Mouse (Mus musculus): ENCODE measurements around the gene Rtn4rl1. TPM values are rescaled to one million over a fixed set of nuclear protein-coding genes. Genes with fewer than 3 reads are reported as not detected.
A peak's percentile ranks its signal among the peaks of the same experiment; 100 is the strongest.

Rtn4rl1 gene
- polyA plus RNA-seq, 1 experiment from 2014 or later: 2.3 TPM

GRCm38 (mm10) chr11:75255330-75255729, 61.7 kb downstream of the Rtn4rl1 start:
- no peaks in the 10 kb centered on the region for H3K9me3 ChIP-seq (replicated peaks)
- H3K4me3 ChIP-seq: no peak overlapping the region
- H3K27ac ChIP-seq (replicated peaks): no peak overlapping the region
- WGBS: 90% methylated on average over 5 of the region's 5 CpGs
- no peak for DNase-seq (ENCODE audit: low spot score)
- peaks cover 34% of the 10 kb centered on the region for H3K4me1 ChIP-seq
- H3K36me3 ChIP-seq: no peaks in the 10 kb centered on the region
- H3K27me3 ChIP-seq (ENCODE audit: low read depth, poor library complexity, severe bottlenecking): no peaks in the 10 kb centered on the region

- H3K4me1 ChIP-seq: peaks cover 32% of the 10 kb centered on the region
- 86% methylated on average over 4 of the region's 4 CpGs for WGBS
- no peak overlapping the region for H3K27ac ChIP-seq (replicated peaks)
- no peak for DNase-seq (ENCODE audit: low spot score)
- H3K4me3 ChIP-seq: no peak overlapping the region
- no peaks in the 10 kb centered on the region for H3K9me3 ChIP-seq (replicated peaks)
- no peaks in the 10 kb centered on the region for H3K36me3 ChIP-seq
- no peaks in the 10 kb centered on the region for H3K27me3 ChIP-seq (ENCODE audit: low read depth, poor library complexity, severe bottlenecking)
Measured at GRCm38 (mm10) chr11:75257056-75257648, 63.6 kb downstream of the Rtn4rl1 start.

GRCm38 (mm10) chr11:75259416-75259815, 65.8 kb downstream of the Rtn4rl1 start:
- H3K4me1 ChIP-seq: peaks cover 47% of the 10 kb centered on the region
- DNase-seq (ENCODE audit: low spot score): no peak
- no peaks in the 10 kb centered on the region for H3K9me3 ChIP-seq (replicated peaks)
- no peaks in the 10 kb centered on the region for H3K27me3 ChIP-seq (ENCODE audit: low read depth, poor library complexity, severe bottlenecking)
- no peaks in the 10 kb centered on the region for H3K36me3 ChIP-seq
- WGBS: 81% methylated on average over 6 of the region's 6 CpGs
- H3K4me3 ChIP-seq: no peak overlapping the region
- 0 out of 2 replicates have a peak overlapping the region, but pooled peaks have one; percentile 9 for H3K27ac ChIP-seq (replicated peaks)

GRCm38 (mm10) chr11:75259996-75260561, 66.5 kb downstream of the Rtn4rl1 start:
- WGBS: 73% methylated on average over 10 of the region's 10 CpGs
- peak overlapping the region; percentile 65 for H3K27ac ChIP-seq (replicated peaks)
- H3K27me3 ChIP-seq (ENCODE audit: low read depth, poor library complexity, severe bottlenecking): no peaks in the 10 kb centered on the region
- H3K4me3 ChIP-seq: no peak overlapping the region
- H3K4me1 ChIP-seq: peaks cover 49% of the 10 kb centered on the region
- no peaks in the 10 kb centered on the region for H3K36me3 ChIP-seq
- H3K9me3 ChIP-seq (replicated peaks): no peaks in the 10 kb centered on the region
- DNase-seq (ENCODE audit: low spot score): peak; percentile 45

GRCm38 (mm10) chr11:75261016-75261415, 67.4 kb downstream of the Rtn4rl1 start:
- no peak for DNase-seq (ENCODE audit: low spot score)
- H3K36me3 ChIP-seq: no peaks in the 10 kb centered on the region
- H3K27me3 ChIP-seq (ENCODE audit: low read depth, poor library complexity, severe bottlenecking): no peaks in the 10 kb centered on the region
- 94% methylated on average over 2 of the region's 2 CpGs for WGBS
- peaks cover 57% of the 10 kb centered on the region for H3K4me1 ChIP-seq
- 0 out of 2 replicates have a peak overlapping the region, but pooled peaks have one; percentile 65 for H3K27ac ChIP-seq (replicated peaks)
- no peaks in the 10 kb centered on the region for H3K9me3 ChIP-seq (replicated peaks)
- H3K4me3 ChIP-seq: no peak overlapping the region

- H3K4me1 ChIP-seq: peaks cover 55% of the 10 kb centered on the region
- 85% methylated on average over 4 of the region's 4 CpGs for WGBS
- peak overlapping the region; percentile 43; the same call in 1 of the 2 replicates for H3K27ac ChIP-seq (replicated peaks)
- no peak for DNase-seq (ENCODE audit: low spot score)
- no peak overlapping the region for H3K4me3 ChIP-seq
- H3K9me3 ChIP-seq (replicated peaks): no peaks in the 10 kb centered on the region
- no peaks in the 10 kb centered on the region for H3K27me3 ChIP-seq (ENCODE audit: low read depth, poor library complexity, severe bottlenecking)
- no peaks in the 10 kb centered on the region for H3K36me3 ChIP-seq
Measured at GRCm38 (mm10) chr11:75261730-75262129, 68.1 kb downstream of the Rtn4rl1 start.

GRCm38 (mm10) chr11:75262181-75262580, 68.6 kb downstream of the Rtn4rl1 start:
- no peak overlapping the region for H3K4me3 ChIP-seq
- DNase-seq (ENCODE audit: low spot score): no peak
- H3K4me1 ChIP-seq: peaks cover 54% of the 10 kb centered on the region
- 91% methylated on average over 3 of the region's 3 CpGs for WGBS
- H3K27ac ChIP-seq (replicated peaks): peak overlapping the region; percentile 53; the same call in 1 of the 2 replicates
- H3K9me3 ChIP-seq (replicated peaks): no peaks in the 10 kb centered on the region
- H3K27me3 ChIP-seq (ENCODE audit: low read depth, poor library complexity, severe bottlenecking): no peaks in the 10 kb centered on the region
- H3K36me3 ChIP-seq: no peaks in the 10 kb centered on the region

- H3K4me1 ChIP-seq: peaks cover 59% of the 10 kb centered on the region
- H3K4me3 ChIP-seq: no peak overlapping the region
- WGBS: 51% methylated on average over 5 of the region's 5 CpGs
- no peak for DNase-seq (ENCODE audit: low spot score)
- no peaks in the 10 kb centered on the region for H3K27me3 ChIP-seq (ENCODE audit: low read depth, poor library complexity, severe bottlenecking)
- no peaks in the 10 kb centered on the region for H3K9me3 ChIP-seq (replicated peaks)
- no peaks in the 10 kb centered on the region for H3K36me3 ChIP-seq
- peak overlapping the region; percentile 53 for H3K27ac ChIP-seq (replicated peaks)
Measured at GRCm38 (mm10) chr11:75262791-75263190, 69.2 kb downstream of the Rtn4rl1 start.

- peak overlapping the region; percentile 53 for H3K27ac ChIP-seq (replicated peaks)
- peaks cover 65% of the 10 kb centered on the region for H3K4me1 ChIP-seq
- H3K27me3 ChIP-seq (ENCODE audit: low read depth, poor library complexity, severe bottlenecking): no peaks in the 10 kb centered on the region
- WGBS: 86% methylated on average over 15 of the region's 15 CpGs
- no peaks in the 10 kb centered on the region for H3K36me3 ChIP-seq
- no peaks in the 10 kb centered on the region for H3K9me3 ChIP-seq (replicated peaks)
- no peak overlapping the region for H3K4me3 ChIP-seq
- no peak for DNase-seq (ENCODE audit: low spot score)
Measured at GRCm38 (mm10) chr11:75263274-75263963, 69.8 kb downstream of the Rtn4rl1 start.

GRCm38 (mm10) chr11:75263964-75264312, 70.4 kb downstream of the Rtn4rl1 start:
- Histone ChIP-seq H3K4me1 (peaks cover 68% of the 10 kb centered on the region), H3K27ac (replicated peaks) (no peak overlapping the region)

GRCm38 (mm10) chr11:75264550-75264949, 71.0 kb downstream of the Rtn4rl1 start:
- Histone ChIP-seq H3K36me3 (no peaks in the 10 kb centered on the region), H3K27ac (replicated peaks) (peak overlapping the region; percentile 7; the same call in 1 of the 2 replicates), H3K27me3 (ENCODE audit: low read depth, poor library complexity, severe bottlenecking) (no peaks in the 10 kb centered on the region), H3K9me3 (replicated peaks) (no peaks in the 10 kb centered on the region), H3K4me1 (peaks cover 68% of the 10 kb centered on the region), H3K4me3 (no peak overlapping the region)
- 84% methylated on average over 6 of the region's 6 CpGs for whole genome bisulfite sequencing
- DNase-seq (ENCODE audit: low spot score): no peak

More at GRCm38 (mm10) chr11:75263964-75264312, 70.4 kb downstream of the Rtn4rl1 start:
- WGBS: 79% methylated on average over 6 of the region's 6 CpGs
- H3K4me3 ChIP-seq: no peak overlapping the region
- no peaks in the 10 kb centered on the region for H3K36me3 ChIP-seq
- no peak for DNase-seq (ENCODE audit: low spot score)
- no peaks in the 10 kb centered on the region for H3K9me3 ChIP-seq (replicated peaks)
- H3K27me3 ChIP-seq (ENCODE audit: low read depth, poor library complexity, severe bottlenecking): no peaks in the 10 kb centered on the region

- Histone ChIP-seq H3K4me3 (no peak overlapping the region), H3K36me3 (no peaks in the 10 kb centered on the region), H3K27ac (replicated peaks) (peak overlapping the region; percentile 9), H3K4me1 (peaks cover 63% of the 10 kb centered on the region), H3K9me3 (replicated peaks) (no peaks in the 10 kb centered on the region), H3K27me3 (ENCODE audit: low read depth, poor library complexity, severe bottlenecking) (no peaks in the 10 kb centered on the region)
- DNase-seq (ENCODE audit: low spot score): no peak
- WGBS: 70% methylated on average over 15 of the region's 15 CpGs
Measured at GRCm38 (mm10) chr11:75265545-75265944, 72.0 kb downstream of the Rtn4rl1 start.

GRCm38 (mm10) chr11:75267826-75268281, 74.3 kb downstream of the Rtn4rl1 start:
- Histone ChIP-seq H3K4me3 (no peak overlapping the region), H3K27ac (replicated peaks) (peak overlapping the region; percentile 71), H3K36me3 (no peaks in the 10 kb centered on the region), H3K27me3 (ENCODE audit: low read depth, poor library complexity, severe bottlenecking) (0 out of 2 replicates have a peak, but pooled peaks cover 6% of the 10 kb centered on the region), H3K9me3 (replicated peaks) (no peaks in the 10 kb centered on the region), H3K4me1 (peaks cover 62% of the 10 kb centered on the region)
- no peak for DNase-seq (ENCODE audit: low spot score)
- 70% methylated on average over 9 of the region's 9 CpGs for WGBS
